Mouse (Mus musculus) ES-Bruce4 (cell line): ENCODE data around the gene Sptbn2.

Experiments used
- CTCF ChIP-seq: IDR thresholded peaks from one replicate; pipeline ENCODE4 v1.8.1; 2011; ENCODE audit warnings: low read depth, low read length
- EP300 ChIP-seq: IDR thresholded peaks from 2 replicates; pipeline ENCODE4 v1.6.1; 2011; ENCODE audit warnings: low read depth, low read length; ENCODE audit not compliant: insufficient read depth

GRCm38 (mm10) chr19:4698205-4698677, 12.7 kb upstream of the Sptbn2 start, which contains the start of gene Gm960:
- no peak for TF ChIP-seq CTCF
- no peak for TF ChIP-seq EP300
